Mouse (Mus musculus) MEL (cell line): ENCODE results near the gene Il24. TPM values are rescaled to one million over a fixed set of nuclear protein-coding genes. Genes with fewer than 3 reads are reported as not detected.

Source experiments
- DNase-seq: peaks from one replicate; pipeline ENCODE4 v3.0.0; 2011; ENCODE audit warnings: low read depth, low spot score
- H3K27ac ChIP-seq: 2 replicates; pipeline ENCODE4 v1.5.1; 2012; ENCODE audit warnings: low read depth, mild to moderate bottlenecking, control low read depth, low read length, moderate library complexity; ENCODE audit not compliant: control insufficient read depth
- H3K27me3 ChIP-seq, 2 experiments: fragments of 150-350 bp in 1 of 2; sonication (generic) in 1 of 2; 2 replicates each; pipeline ENCODE4 v1.6.1; 2012; ENCODE audit warnings: low read length in 2 of 2, mild to moderate bottlenecking in 2 of 2, improper control_type of control experiment in 1 of 2, moderate library complexity in 1 of 2; ENCODE audit not compliant: insufficient read depth in 2 of 2, control insufficient read depth in 1 of 2
- H3K36me3 ChIP-seq, 2 experiments: 2 replicates each; pipeline ENCODE4 v1.6.1; 2012 to 2014; ENCODE audit warnings: low read length in 2 of 2, improper control_type of control experiment in 1 of 2, inconsistent platforms in 1 of 2, mild to moderate bottlenecking in 1 of 2; ENCODE audit not compliant: insufficient read depth in 2 of 2, control insufficient read depth in 1 of 2
- H3K4me1 ChIP-seq, 2 experiments: fragments of 150-350 bp in 1 of 2; sonication (generic) in 1 of 2; 2 replicates each; pipeline ENCODE4 v1.6.1; 2012; ENCODE audit warnings: low read length in 2 of 2, improper control_type of control experiment in 1 of 2, mild to moderate bottlenecking in 1 of 2; ENCODE audit not compliant: insufficient read depth in 2 of 2, control insufficient read depth in 1 of 2
- H3K4me3 ChIP-seq, 2 experiments: fragments of 150-350 bp in 1 of 2; sonication (generic) in 1 of 2; 2 replicates each; pipeline ENCODE4 v1.5.1; 2012; ENCODE audit warnings: low read depth in 2 of 2, low read length in 2 of 2, mild to moderate bottlenecking in 2 of 2, moderate library complexity in 2 of 2, control low read depth in 1 of 2, improper control_type of control experiment in 1 of 2; ENCODE audit not compliant: control insufficient read depth in 1 of 2, insufficient read depth in 1 of 2
- H3K79me2 ChIP-seq: 2 replicates; pipeline ENCODE4 v1.6.1; 2012; ENCODE audit warnings: mild to moderate bottlenecking, low read length, moderate library complexity; ENCODE audit not compliant: control insufficient read depth, poor library complexity, insufficient read depth
- H3K9ac ChIP-seq: 2 replicates; pipeline ENCODE4 v1.6.1; 2012; ENCODE audit warnings: low read depth, mild to moderate bottlenecking, control low read depth, low read length, moderate library complexity; ENCODE audit not compliant: control insufficient read depth, poor library complexity, severe bottlenecking
- H3K9me3 ChIP-seq: fragments of 150-350 bp; sonication (generic); replicated peaks from 2 replicates; pipeline ENCODE4 v1.6.1; 2012; ENCODE audit warnings: mild to moderate bottlenecking, low read length, improper control_type of control experiment, moderate library complexity; ENCODE audit not compliant: insufficient read depth
- E2F4 ChIP-seq: IDR thresholded peaks from 2 replicates; pipeline ENCODE4 v1.6.1; 2011; ENCODE audit warnings: low read depth, low read length, improper control_type of control experiment, borderline replicate concordance
- GATA1 ChIP-seq: IDR thresholded peaks from 2 replicates; pipeline ENCODE4 v1.6.1; 2011; ENCODE audit warnings: low read depth, low read length, improper control_type of control experiment
- ZC3H11A ChIP-seq: IDR thresholded peaks from 2 replicates; pipeline ENCODE4 v1.6.1; 2012; ENCODE audit warnings: low read depth, mild to moderate bottlenecking, inconsistent platforms, low read length, improper control_type of control experiment
- polyA plus RNA-seq, 2 experiments: library from polyadenylated mRNA; stranded (reverse) in 1 of 2; unstranded in 1 of 2; fragments of >175 nt in 1 of 2; fragments of >200 nt in 1 of 2; gene quantifications; 2 replicates each; pipeline versions ENCODE4 v1.2.1 to v1.2.4; 2012; ENCODE audit warnings: low replicate concordance in 2 of 2, low read depth in 1 of 2; ENCODE audit not compliant: insufficient read length in 2 of 2, insufficient read depth in 1 of 2, missing spikeins in 1 of 2
- total RNA-seq: library from RNA; depleted of rRNA; stranded (reverse); fragments of 300-350 nt; gene quantifications from 2 replicates; pipeline ENCODE4 v1.2.3, GENCODE M21; 2012; rRNA removed

The Il24 gene
- total and polyA plus RNA-seq, 3 experiments, result not detected

DNA sequence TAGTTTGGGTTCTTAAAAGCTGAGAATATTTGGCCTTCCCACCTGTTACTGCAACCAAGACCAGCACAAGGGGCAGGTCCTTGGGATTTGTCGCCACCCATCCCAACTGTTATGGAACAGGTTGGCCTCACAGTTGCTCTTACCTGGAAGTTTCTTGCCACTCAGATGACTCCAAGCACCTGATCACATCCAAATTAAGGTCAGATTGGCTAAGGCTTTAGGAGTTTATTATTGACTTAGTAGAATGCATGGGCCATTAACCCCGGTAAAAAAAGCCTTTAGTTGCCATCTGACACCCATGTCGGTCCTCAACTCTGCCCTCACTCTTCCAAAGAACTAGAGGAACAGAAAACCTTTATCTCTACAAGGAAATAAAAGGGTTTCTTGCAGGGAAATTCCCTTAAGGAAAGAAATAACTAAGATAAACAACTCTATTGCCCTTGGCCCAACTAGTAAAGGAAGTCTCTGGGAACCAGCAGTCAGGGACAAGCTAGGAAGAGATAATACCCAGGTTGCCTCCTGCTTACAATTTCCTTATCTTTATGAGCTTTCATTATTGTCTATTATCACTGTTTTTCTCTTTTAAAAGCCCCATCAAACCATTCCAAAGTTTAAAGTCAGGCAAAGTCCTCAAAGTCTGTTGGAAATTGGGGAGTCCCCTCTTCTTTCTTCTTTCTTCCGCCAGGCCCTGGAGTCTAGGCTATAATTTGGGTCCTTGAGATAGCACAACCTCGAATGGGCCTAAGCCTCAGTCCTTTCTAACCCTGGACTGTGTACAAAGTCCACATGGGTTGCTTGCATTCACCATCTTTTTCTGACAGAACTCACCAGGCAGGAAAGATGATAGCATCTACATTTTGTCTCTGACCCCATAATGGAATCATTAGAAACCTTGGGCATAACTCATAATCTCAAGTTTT lies 54.8 kb downstream of the Il24 start:
- peaks cover 0 to 16% of the 10 kb centered on the region in 2 experiments; a peak in 2 of 4 replicates for H3K36me3 ChIP-seq
- DNase-seq, result no peak

More for the DNA sequence above, 54.8 kb downstream of the Il24 start:
- H3K27ac ChIP-seq, result no peak overlapping the region
- H3K9me3 ChIP-seq, result no peaks in the 10 kb centered on the region
- peaks cover 4 to 23% of the 10 kb centered on the region in 2 experiments; a peak in 3 of 4 replicates for H3K4me1 ChIP-seq
- H3K9ac ChIP-seq, result no peak overlapping the region
- TF ChIP-seq GATA1 (0 out of 2 replicates have a peak, but pooled peaks have one; percentile 16), E2F4 (no peak), ZC3H11A (no peak)
- TF ChIP-seq, all 39 proteins: peak for 1
- Histone ChIP-seq H3K4me3 (no peak overlapping the region), H3K79me2 (no peaks in the 10 kb centered on the region), H3K27me3 (peaks cover 0 to 2% of the 10 kb centered on the region in 2 experiments; a peak in 2 of 4 replicates)

Other genes with a start within 250 kb of the Il24 start
- not detected in 2 replicates for gene C4bp, start 225.8 kb downstream of the Il24 start, total RNA-seq
- gene C4bp, start 225.8 kb downstream of the Il24 start, polyA plus RNA-seq, result not detected
- gene Gm29427, start 171.7 kb downstream of the Il24 start, total RNA-seq, result not detected in 2 replicates
- gene Gm29427, start 171.7 kb downstream of the Il24 start, polyA plus RNA-seq, result not detected
- 7.1 and 8.6 TPM in 2 replicates for gene Yod1, start 170.1 kb downstream of the Il24 start, total RNA-seq
- gene Yod1, start 170.1 kb downstream of the Il24 start, polyA plus RNA-seq, result 1 to 10 TPM in 1 of 2 experiments, not detected in 1; 6.1 TPM
- 11.3 and 13.6 TPM in 2 replicates for gene Pfkfb2, start 158.2 kb downstream of the Il24 start, total RNA-seq
- gene Pfkfb2, start 158.2 kb downstream of the Il24 start, polyA plus RNA-seq, result 10 to 100 TPM in 1 of 2 experiments, not detected in 1; 13.9 TPM
- gene AA986860, start 155.5 kb downstream of the Il24 start, total RNA-seq, result 0.31 and 0.39 TPM in 2 replicates
- gene AA986860, start 155.5 kb downstream of the Il24 start, polyA plus RNA-seq, result under 1 TPM in 1 of 2 experiments, not detected in 1; 0.58 TPM
- gene Fcamr, start 86.6 kb downstream of the Il24 start, total RNA-seq, result not detected in 2 replicates
- not detected for gene Fcamr, start 86.6 kb downstream of the Il24 start, polyA plus RNA-seq
- gene Pigr, start 60.8 kb downstream of the Il24 start, total RNA-seq, result not detected in 2 replicates
- gene Pigr, start 60.8 kb downstream of the Il24 start, polyA plus RNA-seq, result not detected
- gene Fcmr, start 21.8 kb downstream of the Il24 start, total RNA-seq, result not detected in 2 replicates
- not detected for gene Fcmr, start 21.8 kb downstream of the Il24 start, polyA plus RNA-seq
- not detected in 2 replicates for gene Il20, start 24.0 kb upstream of the Il24 start, total RNA-seq
- gene Il20, start 24.0 kb upstream of the Il24 start, polyA plus RNA-seq, result not detected
- not detected in 2 replicates for gene Il19, start 52.7 kb upstream of the Il24 start, total RNA-seq
- gene Il19, start 52.7 kb upstream of the Il24 start, polyA plus RNA-seq, result not detected
- gene Il10, start 132.4 kb upstream of the Il24 start, total RNA-seq, result not detected in 2 replicates
- not detected for gene Il10, start 132.4 kb upstream of the Il24 start, polyA plus RNA-seq
- gene Mapkapk2, start 210.4 kb upstream of the Il24 start, total RNA-seq, result 51.7 and 53.2 TPM in 2 replicates
- gene Mapkapk2, start 210.4 kb upstream of the Il24 start, polyA plus RNA-seq, result 10 to 100 TPM in 1 of 2 experiments, not detected in 1; 85.4 TPM